8 mouse cellular contexts compared by ENCODE assay signal in the genomic region with DNA sequence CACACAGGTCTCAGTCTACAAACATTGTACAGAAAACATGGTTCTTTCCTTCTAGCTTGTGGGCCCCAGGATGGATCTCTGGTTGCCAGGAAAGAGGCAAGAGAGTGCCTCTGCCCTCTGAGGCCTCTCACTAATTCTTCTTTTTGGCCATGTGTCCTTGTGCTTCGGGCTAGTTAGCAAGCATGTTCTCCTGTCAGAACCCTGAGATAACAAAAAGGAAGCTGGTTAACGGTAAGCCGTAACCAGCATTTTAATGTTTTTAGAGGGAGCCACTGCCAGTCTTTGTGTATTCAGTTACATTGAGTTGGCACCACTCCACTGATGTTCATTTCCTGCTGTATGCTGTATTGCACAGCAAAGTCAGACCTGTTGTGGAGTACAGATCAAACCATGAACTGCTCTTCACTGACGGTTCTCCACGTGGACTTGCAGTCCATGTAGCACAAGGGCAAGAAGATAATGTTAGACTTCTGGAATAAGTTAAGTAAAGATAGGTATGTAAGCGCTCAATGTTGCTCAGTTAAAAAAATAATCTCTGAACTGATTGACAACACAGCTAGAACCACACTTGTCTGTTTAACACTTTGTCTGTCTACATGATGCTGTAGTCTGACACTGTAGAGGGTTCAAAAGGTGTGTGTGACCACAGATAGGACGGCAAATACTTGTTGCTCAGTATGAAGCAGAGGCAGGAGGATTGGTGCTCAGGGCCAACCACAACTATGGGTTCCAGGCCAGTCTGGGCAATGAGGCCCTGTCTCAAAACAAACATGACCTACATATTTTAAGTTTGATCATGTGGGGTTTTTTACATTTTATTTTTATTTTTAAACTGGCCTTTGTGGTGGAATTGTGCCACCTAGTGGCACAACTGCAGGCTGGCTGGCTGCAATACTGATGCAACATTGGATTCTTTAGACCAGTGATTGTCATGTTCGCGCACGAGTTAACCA. TPM values are rescaled to one million over a fixed set of nuclear protein-coding genes. Genes with fewer than 3 reads are reported as not detected.
DNase-seq lines count a peak whose midpoint lies in the region; ATAC-seq and TF ChIP-seq lines count a peak whose summit lies in the region.

No protein-coding gene starts in this region.

- H3K9ac ChIP-seq in heart, adult 2 months (ENCODE audit: low read depth, low read length): peak overlapping the region; percentile 45; the same call in 1 of the 2 replicates
- no peak overlapping the region for H3K9ac ChIP-seq in limb, embryonic 12.5 days (replicated peaks)

- H3K9me3 ChIP-seq in limb, embryonic 12.5 days: no peaks in the 10 kb centered on the region

- no peak overlapping the region for H3K4me3 ChIP-seq in thymus, adult 2 months (ENCODE audit: control insufficient read depth, insufficient read depth, low read length)
- H3K4me3 ChIP-seq in heart, adult 2 months: no peak overlapping the region
- no peak overlapping the region for H3K4me3 ChIP-seq in limb, embryonic 12.5 days (replicated peaks)

- DNase-seq in cerebellum, postnatal 14 days: peak; percentile 28 to 36
- peak; percentile 25 for DNase-seq in thymus, adult 2 months
- DNase-seq in thymus, adult 18-20 months: no peak
- peak; percentile 40 to 44 for DNase-seq in heart, adult 2 months
- peak; percentile 70 for DNase-seq in retina, embryonic 14.5 days (ENCODE audit: low spot score)
- no peak for DNase-seq in left cerebral cortex, adult 8-10 months (ENCODE audit: low spot score in 2 of 2)

- TF ChIP-seq EP300 in heart, adult 2 months (IDR thresholded peaks at IDR 0.05; ENCODE audit: insufficient read depth, low read depth, low read length): peak; percentile 67; the same call in 1 of the 2 replicates

- H3K79me2 ChIP-seq in heart, adult 2 months (replicated peaks; ENCODE audit: control insufficient read depth, insufficient read depth, low read length): peaks cover 3% of the 10 kb centered on the region

- peaks cover 8% of the 10 kb centered on the region; the same call in 1 of the 2 replicates for H3K4me1 ChIP-seq in thymus, adult 2 months (replicated peaks; ENCODE audit: control insufficient read depth, insufficient read depth, low read length)
- H3K4me1 ChIP-seq in heart, adult 2 months (ENCODE audit: control insufficient read depth, insufficient read depth, low read length): peaks cover 18% of the 10 kb centered on the region
- peaks cover 38% of the 10 kb centered on the region for H3K4me1 ChIP-seq in limb, embryonic 12.5 days (replicated peaks)

- peak overlapping the region; percentile 60 for H3K27ac ChIP-seq in thymus, adult 2 months (ENCODE audit: control insufficient read depth, insufficient read depth, low read length)
- H3K27ac ChIP-seq in heart, adult 2 months: peak overlapping the region; percentile 57
- 0 out of 2 replicates have a peak overlapping the region, but pooled peaks have one; percentile 35 for H3K27ac ChIP-seq in limb, embryonic 12.5 days

- 38% methylated on average over 10 of the region's 10 CpGs for WGBS in thymus, adult 2 months
- 26% methylated on average over 10 of the region's 10 CpGs for WGBS in heart, adult 2 months
- WGBS in limb, embryonic 12.5 days: 73% methylated on average over 10 of the region's 10 CpGs

- no peak for TF ChIP-seq POLR2A in thymus, adult 2 months (IDR thresholded peaks at IDR 0.05; ENCODE audit: control insufficient read depth, extremely low read depth, insufficient read depth, low read length, poor library complexity)
- TF ChIP-seq POLR2A in heart, adult 2 months (IDR thresholded peaks at IDR 0.05; ENCODE audit: insufficient read depth, low read depth, low read length): no peak

- H3K36me3 ChIP-seq in thymus, adult 2 months (ENCODE audit: control insufficient read depth, insufficient read depth, low read length): peaks cover 36% of the 10 kb centered on the region
- H3K36me3 ChIP-seq in heart, adult 2 months (ENCODE audit: control insufficient read depth, insufficient read depth, low read length): peaks cover 21% of the 10 kb centered on the region
- H3K36me3 ChIP-seq in limb, embryonic 12.5 days: peaks cover 35% of the 10 kb centered on the region

- no peak for ATAC-seq in cerebellum, adult (ENCODE audit: insufficient number of reproducible peaks, low FRiP score, low TSS enrichment)
- ATAC-seq in limb, embryonic 12.5 days (ENCODE audit: insufficient number of reproducible peaks, insufficient read depth, low FRiP score, low TSS enrichment, low read depth): no peak

- intact Hi-C loops in heart, adult 2 months (cut with DNase I): loop anchor here (2.0 to 5.0 kb wide), 5 partner anchors 39 to 519 kb away; a partner anchor contains a TSS

- no peak for TF ChIP-seq CTCF in thymus, adult 2 months (IDR thresholded peaks at IDR 0.05; ENCODE audit: borderline replicate concordance, control insufficient read depth, extremely low read depth, insufficient read depth, low read length, poor library complexity)
- peak; percentile 96 for TF ChIP-seq CTCF in heart, adult 2 months (IDR thresholded peaks at IDR 0.05)

- H3K27me3 ChIP-seq in thymus, adult 2 months (ENCODE audit: control insufficient read depth, insufficient read depth, low read length): no peaks in the 10 kb centered on the region
- no peaks in the 10 kb centered on the region for H3K27me3 ChIP-seq in heart, adult 2 months (ENCODE audit: control insufficient read depth, insufficient read depth, low read length)
- H3K27me3 ChIP-seq in limb, embryonic 12.5 days: no peaks in the 10 kb centered on the region

- no peak overlapping the region for H3K4me2 ChIP-seq in limb, embryonic 12.5 days

RNA-seq across cellular contexts. Expression of a gene that starts 53.4 kb away (rescaled TPM):
- 70.0 and 73.4 TPM in 2 replicates for polyA plus RNA-seq in thymus, adult 2 months (2012; rRNA removed)
- 10 to 100 TPM; 29.1 to 32.1 TPM for total RNA-seq in heart, adult 2 months (2021)
- 20.1 and 25.7 TPM in 2 replicates for polyA plus RNA-seq in heart, adult 2 months (2012; rRNA removed)
- 13.4 and 15.8 TPM in 2 replicates for polyA plus RNA-seq in limb, embryonic 12.5 days (2016; fragmentation: Nextera tagmentation; extraction: Ambion mirVana)
- total RNA-seq in left cerebral cortex, adult 8-10 months (2022): 10 to 100 TPM; 33.3 to 35.9 (median 34.5) TPM

Comparison
In these comparisons a context has a peak if more than half of its experiments do, and no peak if none do; other contexts are left out.
1. DNase-seq: peak in cerebellum, postnatal 14 days (2 of 2), thymus, adult 2 months (single experiment), heart, adult 2 months (2 of 2) and retina, embryonic 14.5 days (single experiment); none in thymus, adult 18-20 months (0 of 2) and left cerebral cortex, adult 8-10 months (0 of 2).
2. Peak in every context shown above with its lines, with median percentiles within 50 percentile points of each other: H3K27ac ChIP-seq.